Mouse (Mus musculus) embryonic fibroblast, embryonic 13.5 days (primary cell): Measurements from ENCODE around the gene Ceacam13. TPM values are rescaled to one million over a fixed set of nuclear protein-coding genes. Genes with fewer than 3 reads are reported as not detected.
"Not testable (repeated sequence)": the region's sequence is repeated elsewhere in the genome, so short reads cannot be mapped to it uniquely, and the experiment has no call there.

ENCODE experiments used
- H3K27ac ChIP-seq: 2 replicates; pipeline ENCODE4 v1.5.1; 2012; ENCODE audit warnings: low read length, control low read depth, inconsistent platforms; ENCODE audit not compliant: insufficient read depth
- H3K4me1 ChIP-seq: 2 replicates; pipeline ENCODE4 v1.6.1; 2011; ENCODE audit warnings: low read length; ENCODE audit not compliant: control insufficient read depth, insufficient read depth
- H3K4me3 ChIP-seq: 2 replicates; pipeline ENCODE4 v1.5.1; 2011; ENCODE audit warnings: mild to moderate bottlenecking, control low read depth, low read length; ENCODE audit not compliant: insufficient read depth
- CTCF ChIP-seq: IDR thresholded peaks from 2 replicates; pipeline ENCODE4 v1.5.1; 2011; ENCODE audit warnings: mild to moderate bottlenecking, control low read depth, low read length, moderate library complexity, borderline replicate concordance; ENCODE audit not compliant: insufficient read depth
- POLR2A ChIP-seq: IDR thresholded peaks from 2 replicates; pipeline ENCODE4 v1.6.1; 2011; ENCODE audit warnings: low read depth, mild to moderate bottlenecking, control low read depth, low read length, moderate library complexity
- polyA plus RNA-seq: library from polyadenylated mRNA; stranded (reverse); fragments of >200 nt; gene quantifications from 2 replicates; pipeline ENCODE4 v1.2.4, GENCODE M21; 2011; ENCODE audit warnings: low read depth; ENCODE audit not compliant: missing spikeins, insufficient read length

Ceacam13 gene
- not detected in 2 replicates for polyA plus RNA-seq

DNA sequence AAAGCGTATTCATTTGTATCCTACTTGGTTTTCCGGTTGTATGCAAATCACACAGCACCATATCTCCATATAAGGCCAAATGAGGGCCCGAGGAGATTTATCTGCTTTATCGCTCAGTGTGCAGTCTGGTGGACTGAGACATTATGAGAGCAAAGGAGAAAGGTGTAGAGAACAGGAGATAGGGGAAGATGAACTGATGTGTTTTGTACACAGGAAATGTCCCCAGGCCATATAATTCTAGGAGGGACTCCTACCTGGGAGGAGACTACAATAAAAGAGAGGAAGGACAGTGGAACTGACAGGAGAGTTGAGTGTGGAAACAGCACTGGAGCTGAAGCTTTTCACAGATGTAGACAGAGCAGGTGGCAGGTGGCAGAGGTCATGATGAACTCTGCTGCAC is at the start of gene Ceacam13:
Ceacam13 (plus strand) TSS at position 301 of the 400 bp plus-strand sequence.
- H3K4me3 ChIP-seq, result no peak within 1 kb of the TSS
- TF ChIP-seq CTCF, result no peak
- TF ChIP-seq POLR2A, result no peak
- H3K27ac ChIP-seq, result no peak within 1 kb of the TSS
- H3K4me1 ChIP-seq, result no peaks in the 10 kb centered on the region

DNA sequence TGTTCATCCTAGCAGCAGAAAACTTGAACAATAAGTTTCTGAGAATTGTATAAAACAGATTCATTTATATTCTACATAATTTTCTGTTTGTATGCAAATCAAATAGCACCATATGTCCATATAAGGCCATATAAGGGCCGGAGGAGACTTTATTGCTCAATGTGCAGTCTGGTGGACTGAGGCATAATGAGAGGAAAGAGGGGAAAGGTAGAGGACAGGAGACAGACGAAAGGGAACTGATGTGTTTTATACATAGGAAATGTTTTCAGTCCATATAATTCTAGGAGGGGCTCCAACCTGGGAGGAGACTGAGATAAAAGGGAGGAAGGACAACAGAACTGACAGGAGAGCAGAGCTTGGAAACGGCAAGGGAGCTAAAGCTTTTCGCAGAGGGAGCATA is 37.9 kb upstream of the Ceacam13 start, which contains the start of gene Ceacam11:
Ceacam11 (plus strand) TSS at position 301 of the 400 bp plus-strand sequence.
- Histone ChIP-seq H3K4me3 (no peak within 1 kb of the TSS), H3K27ac (no peak within 1 kb of the TSS), H3K4me1 (no peaks in the 10 kb centered on the region)
- TF ChIP-seq POLR2A (no peak), CTCF (no peak)

DNA sequence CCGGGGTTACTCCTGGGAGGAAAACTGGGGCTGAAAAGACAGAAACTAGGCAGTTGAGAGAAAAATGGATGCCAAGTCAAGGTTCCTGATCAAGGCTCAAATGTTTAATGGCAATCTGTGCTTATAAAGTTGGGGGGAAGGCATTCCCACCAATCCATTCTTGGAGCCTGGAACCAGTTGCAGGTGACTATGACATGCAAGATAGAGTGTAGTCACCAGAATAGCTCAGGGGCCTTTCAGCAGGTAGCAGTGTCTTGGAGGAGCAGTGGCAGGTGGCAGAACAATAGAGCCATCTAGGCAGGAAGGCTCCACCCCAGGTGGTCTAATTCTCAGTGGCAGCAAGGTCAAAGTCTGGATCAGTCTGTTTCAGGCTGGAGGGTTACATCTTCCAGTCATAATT is 8.6 kb upstream of the Ceacam13 start:
- H3K4me1 ChIP-seq, H3K4me3 ChIP-seq, H3K27ac ChIP-seq: not testable (repeated sequence)

DNA sequence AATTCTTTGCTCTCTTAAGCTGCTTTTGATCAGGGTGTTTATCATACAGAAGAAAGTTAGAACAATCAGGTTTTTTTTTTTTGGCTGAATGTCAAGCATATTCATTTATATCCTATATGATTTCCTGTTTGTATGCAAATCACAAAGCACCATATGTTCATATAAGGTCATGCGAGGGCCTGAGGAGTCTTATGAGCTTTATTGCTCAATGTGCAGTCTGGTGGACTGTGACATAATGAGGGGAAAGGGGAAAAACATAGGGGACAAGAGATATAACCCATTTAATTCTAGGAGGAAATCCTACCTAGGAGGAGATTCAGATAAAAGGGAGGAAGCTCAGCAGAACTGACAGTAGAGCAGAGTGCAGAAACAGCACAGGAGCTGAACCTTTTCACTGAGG is 55.9 kb downstream of the Ceacam13 start, which contains the start of gene Ceacam12:
Ceacam12 (plus strand) TSS at position 301 of the 400 bp plus-strand sequence.
- Histone ChIP-seq H3K27ac (no peak within 1 kb of the TSS), H3K4me1 (no peaks in the 10 kb centered on the region), H3K4me3 (no peak within 1 kb of the TSS)
- TF ChIP-seq CTCF (no peak), POLR2A (no peak)

Other genes starting within 250 kb of the Ceacam13 start
- gene Ceacam14, start 197.3 kb upstream of the Ceacam13 start, polyA plus RNA-seq, result not detected in 2 replicates
- gene Gm5155, start 138.1 kb upstream of the Ceacam13 start, polyA plus RNA-seq, result not detected in 2 replicates
- not detected in 2 replicates for gene Ceacam11, start 37.8 kb upstream of the Ceacam13 start, polyA plus RNA-seq
- not detected in 2 replicates for gene Ceacam12, start 56.0 kb downstream of the Ceacam13 start, polyA plus RNA-seq
- gene Igfl3, start 166.6 kb downstream of the Ceacam13 start, polyA plus RNA-seq, result not detected in 2 replicates
- gene Mill1, start 235.5 kb downstream of the Ceacam13 start, polyA plus RNA-seq, result not detected in 2 replicates